Mouse (Mus musculus) liver, embryonic 15.5 days (tissue): ENCODE data around the gene Zfp341. TPM values are rescaled to one million over a fixed set of nuclear protein-coding genes. Genes with fewer than 3 reads are reported as not detected.

Experiments used
- ATAC-seq: fragments of 200-750 bp; cut with Nextera tagmentation; 2 replicates; pipeline ENCODE4 v1.8.0; 2017; ENCODE audit warnings: moderate number of reproducible peaks, mild to moderate bottlenecking, moderate library complexity; ENCODE audit not compliant: insufficient read depth
- H3K27ac ChIP-seq: fragments of 300-500 bp; sonication (generic); replicated peaks from 2 replicates; pipeline ENCODE4 v1.5.1; 2015; ENCODE audit warnings: mild to moderate bottlenecking, inconsistent platforms
- H3K27me3 ChIP-seq: fragments of 300-500 bp; sonication (generic); 2 replicates; pipeline ENCODE4 v1.6.1; 2015; ENCODE audit warnings: mild to moderate bottlenecking, inconsistent platforms
- H3K36me3 ChIP-seq: fragments of 300-500 bp; sonication (generic); replicated peaks from 2 replicates; pipeline ENCODE4 v1.6.1; 2015; ENCODE audit warnings: moderate library complexity, mild to moderate bottlenecking, inconsistent platforms
- H3K4me1 ChIP-seq: fragments of 300-500 bp; sonication (generic); replicated peaks from 2 replicates; pipeline ENCODE4 v1.6.1; 2015; ENCODE audit warnings: inconsistent platforms
- H3K4me2 ChIP-seq: fragments of 300-500 bp; sonication (generic); 2 replicates; pipeline ENCODE4 v1.6.1; 2015; ENCODE audit warnings: moderate library complexity, mild to moderate bottlenecking, inconsistent platforms
- H3K4me3 ChIP-seq: fragments of 300-500 bp; sonication (generic); replicated peaks from 2 replicates; pipeline ENCODE4 v1.5.1; 2015; ENCODE audit warnings: mild to moderate bottlenecking, inconsistent platforms
- H3K9ac ChIP-seq: fragments of 300-500 bp; sonication (generic); 2 replicates; pipeline ENCODE4 v1.6.1; 2015; ENCODE audit warnings: moderate library complexity, mild to moderate bottlenecking, inconsistent platforms
- H3K9me3 ChIP-seq: fragments of 300-500 bp; sonication (generic); replicated peaks from 2 replicates; pipeline ENCODE4 v1.6.1; 2016; ENCODE audit warnings: inconsistent platforms
- WGBS: fragments of 180-500 bp; shearing (Covaris S2); methylation state at CpG from one replicate; pipeline ENCODE4 v1.1.7; 2015; ENCODE audit warnings: mixed read lengths; ENCODE audit not compliant: insufficient replicate concordance; 5-methylcytosine and 5-hydroxymethylcytosine counted together
- polyA plus RNA-seq: library from polyadenylated mRNA; unstranded; fragments of >200 nt; fragmentation: Nextera tagmentation; extraction: Ambion mirVana; gene quantifications from 2 replicates; pipeline ENCODE4 v1.2.1, GENCODE M21; 2015

The Zfp341 gene
- polyA plus RNA-seq, 1 experiment from 2014 or later = 2.6 TPM

DNA sequence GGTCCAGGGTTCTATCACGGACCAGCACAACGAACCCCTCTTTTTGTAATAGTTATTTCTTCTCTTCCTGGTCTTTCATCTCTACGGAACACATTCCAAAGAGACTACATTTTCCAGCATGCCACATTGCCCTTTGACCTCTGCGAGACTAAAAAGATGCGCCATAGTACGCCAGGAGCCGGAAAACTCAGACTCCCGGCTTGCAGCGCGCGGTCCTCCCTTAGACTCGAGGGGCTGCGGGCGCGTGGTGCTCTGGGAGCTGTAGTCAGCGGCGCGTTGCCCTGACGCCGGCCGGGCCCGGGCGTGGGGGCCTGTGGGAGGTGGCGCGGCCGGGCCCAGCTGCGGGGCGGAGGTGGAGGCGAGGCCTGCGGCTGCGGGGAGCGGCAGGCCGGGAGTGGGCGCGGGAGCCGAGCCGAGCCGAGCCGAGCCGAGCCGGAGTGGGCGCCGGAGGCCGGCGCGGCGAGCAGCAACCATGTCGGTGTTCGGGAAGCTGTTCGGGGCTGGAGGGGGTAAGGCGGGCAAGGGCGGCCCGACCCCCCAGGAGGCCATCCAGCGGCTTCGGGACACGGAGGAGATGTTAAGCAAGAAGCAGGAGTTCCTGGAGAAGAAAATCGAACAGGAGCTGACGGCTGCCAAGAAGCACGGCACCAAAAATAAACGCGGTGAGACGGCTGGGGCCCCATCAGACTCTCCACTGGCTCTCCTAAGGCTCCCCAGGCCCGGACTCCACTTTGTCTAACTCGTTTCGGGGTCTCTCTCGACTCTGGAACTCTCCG lies 43.8 kb downstream of the Zfp341 start:
- H3K9ac ChIP-seq = peak overlapping the region; percentile 94
- H3K4me1 ChIP-seq = peaks cover 45% of the 10 kb centered on the region
- H3K27me3 ChIP-seq = no peaks in the 10 kb centered on the region
- peak; percentile 100 for ATAC-seq
- H3K36me3 ChIP-seq = peaks cover 17% of the 10 kb centered on the region
- WGBS = under 1% methylated on average over 67 of the region's 67 CpGs
- H3K9me3 ChIP-seq = no peaks in the 10 kb centered on the region
- H3K27ac ChIP-seq = peak overlapping the region; percentile 92
- peak overlapping the region; percentile 82 for H3K4me2 ChIP-seq
- H3K4me3 ChIP-seq = peak overlapping the region; percentile 82

DNA sequence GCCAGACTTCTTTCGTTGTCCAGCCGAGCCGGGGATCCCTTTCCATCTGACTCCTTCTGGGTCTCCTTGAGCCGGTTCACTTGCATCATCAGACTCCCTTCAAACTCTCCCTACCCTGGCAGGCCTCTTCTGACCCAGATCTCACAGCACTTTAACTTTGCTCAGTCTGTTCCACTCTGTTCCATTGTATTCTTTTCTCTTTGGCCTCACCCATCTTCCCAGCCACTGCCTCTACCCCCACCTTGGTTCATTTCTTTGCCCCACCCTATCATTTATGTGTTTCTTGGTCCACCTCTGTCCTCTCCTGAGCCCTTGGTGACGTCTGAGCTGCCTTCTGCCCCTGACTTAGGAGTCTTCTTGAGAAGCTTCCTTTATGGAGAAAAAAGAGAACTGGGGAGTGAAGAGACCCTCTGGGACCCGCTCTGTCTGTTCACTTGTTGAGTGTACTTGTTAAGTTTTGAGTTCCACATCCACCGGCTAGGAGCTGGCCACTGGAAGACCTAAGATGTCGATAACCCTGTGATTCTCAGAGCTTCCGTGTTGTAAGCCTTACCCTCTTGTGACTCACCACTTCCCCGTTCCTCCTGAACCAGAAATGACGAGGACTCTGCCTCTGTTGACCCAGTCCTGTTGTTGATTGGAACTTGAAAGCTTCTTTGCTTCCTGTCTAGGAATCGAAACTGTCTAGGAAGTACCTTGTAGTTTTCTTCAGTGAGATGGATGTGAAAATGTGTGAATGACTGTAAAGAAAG lies 44.6 kb downstream of the Zfp341 start:
- Histone ChIP-seq H3K9me3 (no peaks in the 10 kb centered on the region), H3K9ac (peak overlapping the region; percentile 94), H3K4me1 (peaks cover 45% of the 10 kb centered on the region), H3K4me2 (peak overlapping the region; percentile 82), H3K36me3 (peaks cover 19% of the 10 kb centered on the region), H3K4me3 (peak overlapping the region; percentile 82), H3K27me3 (no peaks in the 10 kb centered on the region), H3K27ac (peak overlapping the region; percentile 92)
- 0 out of 2 replicates have a peak, but pooled peaks have one; percentile 11 for ATAC-seq
- 1% methylated on average over 12 of the region's 12 CpGs for WGBS

DNA sequence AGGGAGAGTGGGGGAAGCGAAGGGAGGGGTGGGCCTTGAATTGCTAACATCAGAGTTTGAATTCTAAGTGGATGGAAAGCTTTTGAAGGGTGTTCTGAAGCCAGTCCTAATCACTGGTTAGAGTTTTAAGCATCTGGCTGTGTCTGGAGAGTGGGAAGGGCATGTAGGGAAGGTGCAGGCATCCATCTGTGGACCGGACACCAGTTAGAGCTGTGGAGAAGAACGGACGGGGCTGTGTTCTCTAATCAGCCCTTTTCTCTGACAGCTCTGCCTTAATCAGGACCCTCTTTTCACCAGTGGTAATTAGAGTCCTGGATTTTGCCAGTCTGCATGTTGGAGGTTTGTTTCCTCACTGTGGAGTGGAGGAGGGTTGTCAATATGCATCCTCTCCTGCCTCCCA lies 46.0 kb downstream of the Zfp341 start:
- Histone ChIP-seq H3K36me3 (peaks cover 19% of the 10 kb centered on the region), H3K27ac (peak overlapping the region; percentile 92), H3K9me3 (no peaks in the 10 kb centered on the region), H3K4me2 (peak overlapping the region; percentile 82), H3K27me3 (no peaks in the 10 kb centered on the region), H3K4me3 (peak overlapping the region; percentile 82), H3K4me1 (peaks cover 45% of the 10 kb centered on the region), H3K9ac (peak overlapping the region; percentile 94; the same call in 1 of the 2 replicates)
- 69% methylated on average over 4 of the region's 4 CpGs for WGBS
- no peak for ATAC-seq

- H3K9ac ChIP-seq = no peak overlapping the region; the same call in 1 of the 2 replicates
- H3K4me1 ChIP-seq = peaks cover 42% of the 10 kb centered on the region
- H3K27me3 ChIP-seq = no peaks in the 10 kb centered on the region
- no peaks in the 10 kb centered on the region for H3K9me3 ChIP-seq
- WGBS = 44% methylated on average over 3 of the region's 5 CpGs
- H3K4me3 ChIP-seq = no peak overlapping the region
- peak overlapping the region; percentile 82 for H3K4me2 ChIP-seq
- peak overlapping the region; percentile 92 for H3K27ac ChIP-seq
- peaks cover 19% of the 10 kb centered on the region for H3K36me3 ChIP-seq
- ATAC-seq = no peak
Observed at GRCm38 (mm10) chr2:154659531-154660074, 46.5 kb downstream of the Zfp341 start.

DNA sequence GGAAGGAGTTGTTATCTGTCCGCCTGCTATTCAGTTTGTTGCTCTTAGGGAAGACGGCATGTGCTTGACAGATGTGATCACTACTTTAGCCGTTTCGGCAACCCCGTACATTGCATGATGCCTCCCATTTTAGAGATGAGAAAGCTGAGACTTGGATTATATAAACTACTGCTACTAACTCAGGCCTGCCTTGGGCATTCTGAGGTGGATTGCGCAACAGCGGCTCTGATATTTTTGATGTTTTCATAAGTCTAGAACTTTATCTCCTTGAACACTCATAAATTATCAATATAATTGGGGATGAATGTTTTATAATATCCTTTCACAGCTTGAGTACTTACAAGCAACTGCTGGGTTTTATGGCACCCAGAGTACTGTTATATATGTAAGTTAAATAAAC lies 55.6 kb downstream of the Zfp341 start:
- H3K4me3 ChIP-seq = no peak overlapping the region
- no peak overlapping the region for H3K4me2 ChIP-seq
- no peaks in the 10 kb centered on the region for H3K27me3 ChIP-seq
- no peak for ATAC-seq
- H3K27ac ChIP-seq = no peak overlapping the region
- WGBS = 78% methylated on average over 7 of the region's 7 CpGs
- no peak overlapping the region for H3K9ac ChIP-seq
- H3K9me3 ChIP-seq = no peaks in the 10 kb centered on the region
- peaks cover 4% of the 10 kb centered on the region for H3K4me1 ChIP-seq
- H3K36me3 ChIP-seq = peaks cover 21% of the 10 kb centered on the region

GRCm38 (mm10) chr2:154670106-154670505 lies 57.0 kb downstream of the Zfp341 start:
- Histone ChIP-seq H3K9me3 (no peaks in the 10 kb centered on the region), H3K9ac (no peak overlapping the region), H3K4me3 (no peak overlapping the region), H3K4me2 (no peak overlapping the region), H3K36me3 (peaks cover 18% of the 10 kb centered on the region), H3K27ac (no peak overlapping the region), H3K27me3 (no peaks in the 10 kb centered on the region), H3K4me1 (peaks cover 4% of the 10 kb centered on the region)
- 71% methylated on average over 4 of the region's 4 CpGs for WGBS
- ATAC-seq = no peak

DNA sequence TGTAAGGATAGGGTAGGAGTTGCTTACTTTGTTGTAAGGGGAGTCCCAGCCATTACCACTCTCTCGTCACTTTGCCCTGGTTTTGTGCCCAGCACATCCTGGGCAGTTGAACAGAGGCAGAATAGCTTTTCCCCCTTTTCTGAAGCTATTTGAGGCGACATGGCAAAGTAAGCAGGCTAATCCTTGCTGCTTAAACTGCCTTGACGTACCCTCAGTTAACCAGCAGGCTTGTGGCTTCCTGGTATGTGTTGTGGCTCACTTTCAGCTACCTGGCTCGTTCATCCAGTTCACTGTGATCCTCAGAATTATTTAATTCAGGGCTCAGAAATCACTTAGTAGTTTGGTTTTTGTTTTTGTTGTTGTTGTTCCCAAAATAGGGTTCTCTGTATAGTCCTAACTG lies 57.6 kb downstream of the Zfp341 start:
- Histone ChIP-seq H3K9me3 (no peaks in the 10 kb centered on the region), H3K27me3 (no peaks in the 10 kb centered on the region), H3K27ac (no peak overlapping the region), H3K4me2 (no peak overlapping the region), H3K9ac (no peak overlapping the region), H3K36me3 (peaks cover 19% of the 10 kb centered on the region), H3K4me3 (no peak overlapping the region), H3K4me1 (peaks cover 7% of the 10 kb centered on the region)
- no peak for ATAC-seq
- WGBS = 74% methylated on average over 4 of the region's 4 CpGs

DNA sequence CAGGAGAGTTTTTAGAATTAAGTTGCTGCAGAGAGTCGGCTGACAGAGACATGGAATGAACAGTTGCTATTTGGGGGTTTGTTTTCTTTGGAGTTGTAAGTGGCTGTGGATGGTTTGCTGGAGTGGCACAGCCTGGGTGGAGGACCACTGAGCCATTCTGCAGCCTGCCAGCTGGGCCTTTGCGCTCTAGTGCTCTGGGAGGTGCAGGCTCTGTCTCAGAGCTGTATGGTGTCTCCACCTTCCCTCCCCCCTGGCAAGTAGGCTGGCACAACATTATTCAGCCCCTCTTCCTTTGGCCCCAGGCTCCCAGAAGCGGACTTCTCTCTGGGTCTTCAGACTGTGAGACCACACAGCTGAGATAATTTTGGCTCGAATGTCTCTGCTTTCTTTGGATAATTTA lies 60.9 kb downstream of the Zfp341 start:
- H3K9me3 ChIP-seq = no peaks in the 10 kb centered on the region
- no peaks in the 10 kb centered on the region for H3K27me3 ChIP-seq
- H3K4me3 ChIP-seq = no peak overlapping the region
- no peak for ATAC-seq
- WGBS = 79% methylated on average over 4 of the region's 4 CpGs
- H3K4me2 ChIP-seq = no peak overlapping the region
- H3K9ac ChIP-seq = no peak overlapping the region
- peaks cover 14% of the 10 kb centered on the region for H3K36me3 ChIP-seq
- no peak overlapping the region for H3K27ac ChIP-seq
- H3K4me1 ChIP-seq = peaks cover 24% of the 10 kb centered on the region

GRCm38 (mm10) chr2:154676653-154677609 lies 63.8 kb downstream of the Zfp341 start:
- 50% methylated on average over 19 of the region's 19 CpGs for WGBS
- Histone ChIP-seq H3K27ac (peak overlapping the region; percentile 61), H3K4me2 (peak overlapping the region; percentile 44), H3K27me3 (no peaks in the 10 kb centered on the region), H3K9ac (no peak overlapping the region), H3K36me3 (peaks cover 18% of the 10 kb centered on the region), H3K4me3 (peak overlapping the region; percentile 15; the same call in 1 of the 2 replicates), H3K4me1 (peaks cover 45% of the 10 kb centered on the region), H3K9me3 (no peaks in the 10 kb centered on the region)
- peak; percentile 66 for ATAC-seq

- peaks cover 15% of the 10 kb centered on the region for H3K36me3 ChIP-seq
- H3K4me1 ChIP-seq = peaks cover 49% of the 10 kb centered on the region
- peak overlapping the region; percentile 44 for H3K4me2 ChIP-seq
- H3K9ac ChIP-seq = no peak overlapping the region
- no peak for ATAC-seq
- H3K4me3 ChIP-seq = 0 out of 2 replicates have a peak overlapping the region, but pooled peaks have one; percentile 4
- H3K27me3 ChIP-seq = no peaks in the 10 kb centered on the region
- H3K27ac ChIP-seq = peak overlapping the region; percentile 61
- 50% methylated on average over 10 of the region's 10 CpGs for WGBS
- H3K9me3 ChIP-seq = no peaks in the 10 kb centered on the region
Observed at GRCm38 (mm10) chr2:154677651-154678139, 64.6 kb downstream of the Zfp341 start.
